Mouse (Mus musculus) forebrain, embryonic 14.5 days (tissue): Measurements from ENCODE around the gene Eef1akmt2. TPM values are rescaled to one million over a fixed set of nuclear protein-coding genes. Genes with fewer than 3 reads are reported as not detected.
A peak's percentile ranks its signal among the peaks of the same experiment; 100 is the strongest.

Experiments
- ATAC-seq: fragments of 200-750 bp; cut with Nextera tagmentation; 2 replicates; pipeline ENCODE4 v1.8.0; 2017; ENCODE audit warnings: mild to moderate bottlenecking, moderate library complexity
- DNase-seq: peaks from one replicate; pipeline ENCODE4 v3.0.0-alpha.2; 2015; ENCODE audit warnings: low spot score
- H3K27ac ChIP-seq: fragments of 300-500 bp; sonication (generic); 2 replicates; pipeline ENCODE4 v1.5.1; 2014; ENCODE audit warnings: low read depth, mild to moderate bottlenecking, control low read depth, low read length, moderate library complexity
- H3K27me3 ChIP-seq: fragments of 300-500 bp; sonication (generic); replicated peaks from 2 replicates; pipeline ENCODE4 v1.6.1; 2014; ENCODE audit warnings: low read length, control low read depth, mixed read lengths; ENCODE audit not compliant: control insufficient read depth, insufficient read depth
- H3K36me3 ChIP-seq: fragments of 300-500 bp; sonication (generic); 2 replicates; pipeline ENCODE4 v1.6.1; 2014; ENCODE audit warnings: low read length, control low read depth; ENCODE audit not compliant: control insufficient read depth, insufficient read depth
- H3K4me1 ChIP-seq: fragments of 300-500 bp; sonication (generic); 2 replicates; pipeline ENCODE4 v1.6.1; 2014; ENCODE audit warnings: antibody characterized with exemption, low read length, control low read depth; ENCODE audit not compliant: control insufficient read depth, insufficient read depth
- H3K4me2 ChIP-seq: fragments of 300-500 bp; sonication (generic); 2 replicates; pipeline ENCODE4 v1.6.1; 2014; ENCODE audit warnings: mild to moderate bottlenecking, control low read depth, low read length
- H3K4me3 ChIP-seq: fragments of 300-500 bp; sonication (generic); 2 replicates; pipeline ENCODE4 v1.5.1; 2014; ENCODE audit warnings: low read depth, low read length, control low read depth
- H3K9ac ChIP-seq: fragments of 300-500 bp; sonication (generic); 2 replicates; pipeline ENCODE4 v1.6.1; 2014; ENCODE audit warnings: mild to moderate bottlenecking, low read length, control low read depth, moderate library complexity
- H3K9me3 ChIP-seq: fragments of 300-500 bp; sonication (generic); replicated peaks from 2 replicates; pipeline ENCODE4 v1.6.1; 2016; ENCODE audit warnings: low read length, control low read depth, mixed read lengths; ENCODE audit not compliant: control insufficient read depth
- WGBS: fragments of 180-500 bp; shearing (Covaris S2); extraction: QIAGEN DNeasy Blood & Tissue Kit; methylation state at CpG from one replicate; pipeline ENCODE4 v1.1.7; 2014; 5-methylcytosine and 5-hydroxymethylcytosine counted together
- polyA plus RNA-seq: library from polyadenylated mRNA; unstranded; fragments of >200 nt; fragmentation: Nextera tagmentation; extraction: Ambion mirVana; gene quantifications from 2 replicates; pipeline ENCODE4 v1.2.1, GENCODE M21; 2014

The Eef1akmt2 gene
- polyA plus RNA-seq, 1 experiment from 2014 or later = 99.8 TPM

DNA sequence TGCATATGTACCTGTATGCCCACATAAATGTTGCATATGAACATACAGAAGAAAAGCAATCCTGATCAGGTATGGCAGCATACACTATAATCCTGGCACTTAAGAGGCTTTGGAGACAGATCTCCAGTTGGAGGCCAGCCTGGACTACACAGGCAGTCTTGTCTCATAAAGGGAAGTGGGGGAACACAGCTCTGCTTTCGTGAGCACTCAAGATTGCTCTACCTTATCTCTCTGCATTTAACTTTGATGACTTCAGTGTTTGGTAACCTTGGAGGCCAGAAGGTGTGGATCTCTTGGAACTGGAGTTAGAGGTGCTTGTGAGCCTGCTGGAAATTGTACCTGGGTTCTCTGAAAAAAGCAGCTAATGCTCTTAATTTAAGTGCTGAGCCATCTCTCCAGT, 27.8 kb upstream of the Eef1akmt2 start:
- Histone ChIP-seq H3K4me3 (no peak overlapping the region), H3K9ac (no peak overlapping the region), H3K4me1 (no peaks in the 10 kb centered on the region), H3K4me2 (no peak overlapping the region), H3K27me3 (no peaks in the 10 kb centered on the region), H3K9me3 (no peaks in the 10 kb centered on the region), H3K27ac (no peak overlapping the region), H3K36me3 (peaks cover 92% of the 10 kb centered on the region)
- WGBS = 93% methylated on average over 1 of the region's 1 CpGs
- ATAC-seq (no peak), DNase-seq (no peak)

GRCm38 (mm10) chr7:132875391-132876086, 23.1 kb upstream of the Eef1akmt2 start:
- no peak overlapping the region for H3K27ac ChIP-seq
- DNase-seq = no peak
- H3K4me3 ChIP-seq = no peak overlapping the region
- H3K9ac ChIP-seq = no peak overlapping the region
- H3K27me3 ChIP-seq = no peaks in the 10 kb centered on the region
- peaks cover 93% of the 10 kb centered on the region for H3K36me3 ChIP-seq
- no peaks in the 10 kb centered on the region for H3K4me1 ChIP-seq
- no peak overlapping the region for H3K4me2 ChIP-seq
- ATAC-seq = no peak
- no peaks in the 10 kb centered on the region for H3K9me3 ChIP-seq
- WGBS = 92% methylated on average over 2 of the region's 2 CpGs

DNA sequence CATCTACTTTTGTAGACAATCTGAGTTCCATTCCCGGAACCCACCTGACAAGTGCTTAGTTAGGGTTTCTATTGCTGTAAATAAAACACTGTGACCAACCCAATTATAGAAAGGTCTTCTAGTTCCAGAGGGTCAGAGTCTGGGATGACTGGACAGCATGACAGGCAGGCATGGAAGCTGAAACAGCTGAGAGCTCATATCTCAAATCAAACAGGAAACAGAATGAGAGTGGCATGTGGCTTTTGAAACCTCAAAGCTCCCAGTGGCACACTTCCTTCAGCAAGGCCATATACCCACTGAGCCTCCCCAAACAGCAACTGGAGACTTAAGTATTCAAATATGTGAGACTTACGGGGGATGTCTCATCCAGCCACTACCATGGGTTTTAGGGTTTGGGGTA, 20.6 kb upstream of the Eef1akmt2 start:
- Histone ChIP-seq H3K27me3 (no peaks in the 10 kb centered on the region), H3K4me1 (no peaks in the 10 kb centered on the region), H3K36me3 (peaks cover 87% of the 10 kb centered on the region), H3K4me2 (no peak overlapping the region), H3K4me3 (no peak overlapping the region), H3K9me3 (no peaks in the 10 kb centered on the region), H3K9ac (no peak overlapping the region), H3K27ac (no peak overlapping the region)
- no peak for DNase-seq
- WGBS = 97% methylated on average over 2 of the region's 2 CpGs
- ATAC-seq = no peak

DNA sequence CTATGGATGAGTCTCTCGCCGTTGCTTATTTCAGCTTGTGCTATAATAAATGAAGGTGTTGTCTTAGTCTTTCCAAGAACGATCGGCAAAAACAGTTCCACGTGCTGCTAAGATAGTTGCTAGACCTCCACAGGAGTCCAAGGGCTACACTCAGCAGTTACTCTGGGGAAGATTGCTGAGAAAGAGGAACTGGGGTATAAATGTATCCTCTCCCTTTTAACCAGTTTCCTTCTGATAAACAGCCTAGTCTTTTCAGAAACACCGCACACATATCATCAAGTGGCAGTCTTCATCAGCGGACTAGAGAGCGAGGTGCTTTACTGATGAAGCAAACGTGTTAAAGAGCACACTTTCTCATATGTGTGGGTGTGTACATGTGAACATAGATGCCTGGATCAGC, 13.8 kb upstream of the Eef1akmt2 start:
- no peak for DNase-seq
- no peaks in the 10 kb centered on the region for H3K27me3 ChIP-seq
- no peak for ATAC-seq
- 96% methylated on average over 9 of the region's 9 CpGs for WGBS
- H3K36me3 ChIP-seq = peaks cover 48% of the 10 kb centered on the region
- no peaks in the 10 kb centered on the region for H3K4me1 ChIP-seq
- no peak overlapping the region for H3K9ac ChIP-seq
- H3K27ac ChIP-seq = no peak overlapping the region
- no peaks in the 10 kb centered on the region for H3K9me3 ChIP-seq
- H3K4me2 ChIP-seq = no peak overlapping the region
- H3K4me3 ChIP-seq = no peak overlapping the region

DNA sequence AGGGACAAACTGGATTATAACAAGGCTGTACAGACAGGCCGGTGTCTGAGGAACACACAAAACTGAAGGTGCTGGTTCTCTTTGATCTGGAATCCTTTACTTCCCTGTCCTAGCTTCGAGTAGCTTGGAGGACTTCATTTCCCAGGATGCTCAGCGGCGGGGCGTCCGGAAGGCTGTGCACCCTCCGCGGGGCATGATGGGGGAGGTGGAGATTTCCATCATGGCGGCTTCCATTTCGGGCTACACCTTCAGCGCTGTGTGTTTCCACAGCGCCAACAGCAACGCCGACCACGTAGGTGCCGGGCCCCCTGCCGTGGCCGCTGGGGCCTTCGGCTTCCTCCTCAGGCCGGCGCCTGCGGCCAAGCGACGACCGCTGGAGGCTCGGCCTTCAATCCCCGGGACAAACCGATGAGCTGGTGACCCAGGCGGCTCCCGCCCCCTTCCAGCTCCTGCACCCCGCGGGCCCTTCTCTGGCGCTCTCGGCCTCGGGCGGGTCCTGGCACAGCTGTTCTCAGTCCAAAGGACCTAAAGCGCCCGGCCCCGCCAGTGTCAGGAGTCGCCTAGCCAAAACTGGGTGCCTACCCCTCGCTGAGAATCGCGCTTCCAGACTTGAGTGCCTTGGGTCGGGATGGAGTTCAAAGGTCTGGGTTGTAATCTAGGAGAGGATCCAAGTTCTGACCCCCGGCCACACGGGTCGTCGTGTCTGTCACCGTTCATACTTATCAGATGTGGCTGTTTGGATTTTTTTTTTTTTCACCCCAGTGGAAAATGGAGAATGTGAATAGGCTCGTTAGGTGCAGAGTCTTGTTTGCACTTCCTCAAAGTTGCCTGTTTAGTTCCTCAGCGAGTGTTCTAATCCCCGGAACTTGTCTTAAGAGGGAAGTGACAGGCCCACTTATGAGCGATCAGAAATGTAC, 6.8 kb upstream of the Eef1akmt2 start, which contains the start of gene Abraxas2:
Abraxas2 (plus strand) TSS at position 184 of the 917 bp plus-strand sequence.
- peak; percentile 97 for ATAC-seq
- peak within 1 kb of the TSS; percentile 70; the same call in 1 of the 2 replicates for H3K27ac ChIP-seq

GRCm38 (mm10) chr7:132858043-132858608, 5.7 kb upstream of the Eef1akmt2 start:
- DNase-seq = no peak
- 72% methylated on average over 5 of the region's 5 CpGs for WGBS

More for the DNA sequence above, 6.8 kb upstream of the Eef1akmt2 start, which contains the start of gene Abraxas2:
- peak; percentile 95 for DNase-seq
- WGBS = under 1% methylated on average over 53 of the region's 53 CpGs
- Histone ChIP-seq H3K27me3 (no peaks in the 10 kb centered on the region), H3K4me3 (peak within 1 kb of the TSS; percentile 90), H3K9me3 (no peaks in the 10 kb centered on the region), H3K9ac (peak within 1 kb of the TSS; percentile 89), H3K36me3 (no peaks in the 10 kb centered on the region), H3K4me1 (peaks cover 8% of the 10 kb centered on the region), H3K4me2 (peak within 1 kb of the TSS; percentile 65)

DNA sequence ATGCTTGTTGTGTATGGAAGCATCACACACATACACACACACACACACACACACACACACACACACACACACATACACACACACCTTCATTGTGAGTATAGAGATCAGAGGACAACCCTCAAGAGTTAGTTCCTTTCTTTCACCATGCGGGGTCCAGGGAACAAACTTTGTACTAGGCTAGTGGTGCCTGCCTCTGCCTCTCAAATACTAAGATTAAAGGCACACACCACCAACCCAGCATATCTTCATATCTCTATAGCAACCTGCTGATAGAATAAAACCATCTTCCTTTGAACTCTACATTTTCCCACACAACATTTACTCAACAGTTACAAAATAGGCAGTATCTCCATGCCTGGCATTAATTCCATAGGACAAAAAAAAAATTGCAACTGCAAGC, 3.6 kb upstream of the Eef1akmt2 start:
- Histone ChIP-seq H3K4me3 (no peak overlapping the region), H3K27ac (no peak overlapping the region), H3K36me3 (no peaks in the 10 kb centered on the region), H3K9ac (no peak overlapping the region), H3K4me1 (peaks cover 13% of the 10 kb centered on the region), H3K9me3 (no peaks in the 10 kb centered on the region), H3K4me2 (no peak overlapping the region), H3K27me3 (no peaks in the 10 kb centered on the region)
- ATAC-seq (no peak), DNase-seq (no peak)
- WGBS = 73% methylated on average over 1 of the region's 1 CpGs

More at GRCm38 (mm10) chr7:132858043-132858608, 5.7 kb upstream of the Eef1akmt2 start:
- no peaks in the 10 kb centered on the region for H3K36me3 ChIP-seq
- H3K4me1 ChIP-seq = peaks cover 8% of the 10 kb centered on the region
- no peak for ATAC-seq
- no peaks in the 10 kb centered on the region for H3K27me3 ChIP-seq
- H3K4me3 ChIP-seq = no peak overlapping the region
- no peaks in the 10 kb centered on the region for H3K9me3 ChIP-seq
- H3K4me2 ChIP-seq = no peak overlapping the region
- H3K9ac ChIP-seq = no peak overlapping the region
- H3K27ac ChIP-seq = no peak overlapping the region

DNA sequence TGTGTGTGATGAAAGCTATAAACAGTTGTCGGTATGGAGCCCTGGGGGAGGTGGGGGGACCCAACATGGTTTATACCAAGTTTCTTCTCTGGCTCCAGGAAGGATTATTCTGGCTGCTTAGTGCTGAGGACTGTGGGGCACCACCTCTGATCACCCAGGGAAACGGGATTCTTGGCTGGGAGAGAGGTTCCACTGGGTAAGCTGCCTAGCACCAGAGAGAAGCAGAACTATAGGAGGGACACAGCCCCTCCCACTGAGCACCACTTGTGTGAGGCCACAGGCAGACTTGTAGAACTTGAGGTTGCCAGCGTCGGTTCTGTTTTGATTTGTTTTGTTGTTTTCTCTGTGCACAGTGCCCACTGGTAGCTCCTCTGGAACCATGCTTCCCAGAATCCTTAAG, 1.5 kb upstream of the Eef1akmt2 start:
- no peaks in the 10 kb centered on the region for H3K9me3 ChIP-seq
- no peak overlapping the region for H3K4me2 ChIP-seq
- ATAC-seq = no peak
- 67% methylated on average over 4 of the region's 4 CpGs for WGBS
- H3K4me1 ChIP-seq = peaks cover 8% of the 10 kb centered on the region
- DNase-seq = no peak
- no peak overlapping the region for H3K27ac ChIP-seq
- no peak overlapping the region for H3K4me3 ChIP-seq
- peaks cover 12% of the 10 kb centered on the region for H3K36me3 ChIP-seq
- no peaks in the 10 kb centered on the region for H3K27me3 ChIP-seq
- H3K9ac ChIP-seq = no peak overlapping the region
